Mouse (Mus musculus) ovary, postnatal 36 days (tissue): ENCODE data around the gene Prkcg.

Experiments
- DNase-seq: peaks from one replicate; pipeline ENCODE4 v3.0.0; 2022; ENCODE audit warnings: low spot score, mixed read lengths

Gene Prkcg

GRCm38 (mm10) chr7:3365547-3366279 is 76.7 kb downstream of the Prkcg start:
- DNase-seq = no peak

- DNase-seq = no peak
Observed at GRCm38 (mm10) chr7:3366705-3367516, 77.9 kb downstream of the Prkcg start.

DNA sequence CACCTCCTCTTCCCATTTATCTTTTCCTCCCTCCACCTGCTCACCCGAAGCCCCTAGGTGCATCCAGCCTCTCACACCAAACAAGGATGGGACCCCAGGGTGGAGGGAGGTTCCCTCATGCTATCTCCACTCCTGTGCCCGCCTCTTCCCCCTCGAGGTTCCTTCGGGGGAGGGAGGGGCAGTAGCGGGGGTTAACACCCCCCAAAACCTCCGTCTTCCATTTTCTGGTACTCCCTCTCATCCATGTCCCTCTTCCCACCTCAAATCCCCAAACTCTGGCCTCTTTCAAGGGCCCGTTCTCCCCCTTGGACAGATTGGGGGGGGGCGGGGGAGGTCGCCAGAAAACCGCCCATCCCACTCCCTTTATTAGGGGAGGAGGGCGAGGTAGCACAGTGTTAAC is 78.6 kb downstream of the Prkcg start:
- DNase-seq = no peak

GRCm38 (mm10) chr7:3368311-3368710 is 79.3 kb downstream of the Prkcg start:
- no peak for DNase-seq

GRCm38 (mm10) chr7:3369189-3369588 is 80.2 kb downstream of the Prkcg start:
- no peak for DNase-seq

DNA sequence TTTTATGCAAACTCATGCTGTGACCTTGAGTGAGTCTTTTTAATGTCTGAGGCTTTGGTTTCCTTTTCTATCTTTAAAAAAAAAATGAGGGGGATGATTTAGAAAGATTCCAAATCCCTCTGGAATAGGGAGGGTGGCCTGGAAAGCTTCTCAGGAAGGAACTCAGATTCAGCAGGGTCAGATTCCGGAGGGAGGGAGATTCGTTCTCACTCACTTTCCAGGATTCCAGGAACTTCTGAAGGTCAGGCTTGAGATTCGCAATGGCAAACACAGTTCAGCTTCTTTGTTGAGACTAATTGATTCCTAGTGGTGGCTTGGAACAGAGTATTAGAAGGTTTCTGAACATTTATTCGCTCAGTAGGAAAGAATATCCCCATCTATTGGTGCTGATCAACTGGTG is 81.4 kb downstream of the Prkcg start:
- DNase-seq = no peak

DNA sequence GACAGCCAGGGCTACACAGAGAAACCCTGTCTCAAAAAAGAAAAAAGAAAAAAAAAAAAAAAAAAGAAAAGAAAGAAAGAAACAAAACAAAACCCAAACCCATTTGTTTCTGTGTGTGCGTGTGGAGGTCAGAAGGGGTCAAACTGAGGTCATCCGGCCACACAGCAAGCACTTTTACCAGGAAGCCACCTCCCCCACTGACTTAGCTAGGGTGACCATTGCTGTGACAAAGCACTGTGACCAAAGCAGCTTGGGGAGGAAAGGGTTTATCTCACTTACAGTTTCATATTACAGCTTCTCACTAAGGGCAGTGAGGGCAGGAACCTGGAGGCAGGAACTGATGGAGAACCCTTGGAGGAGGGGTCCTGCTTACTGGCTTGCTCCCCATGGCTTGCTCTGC is 83.4 kb downstream of the Prkcg start:
- no peak for DNase-seq

DNA sequence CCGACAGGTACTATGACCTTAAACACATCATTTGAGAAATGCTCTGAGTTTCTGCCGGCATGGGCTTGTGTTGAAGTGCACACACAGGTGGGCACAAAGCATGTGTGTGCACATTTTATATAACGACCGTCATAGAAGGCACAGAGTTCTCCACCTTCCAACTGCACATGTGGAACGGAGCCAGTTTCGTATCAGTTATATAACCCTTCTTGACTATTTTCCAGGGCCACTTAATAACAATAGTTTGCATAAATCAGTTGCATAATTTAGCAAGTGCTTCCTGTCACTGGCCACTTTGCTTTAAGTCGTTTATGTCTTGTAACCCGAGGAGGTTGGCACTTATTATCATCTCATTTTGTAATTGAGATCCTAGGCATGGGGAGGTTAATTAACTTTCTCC is 84.8 kb downstream of the Prkcg start:
- no peak for DNase-seq

DNA sequence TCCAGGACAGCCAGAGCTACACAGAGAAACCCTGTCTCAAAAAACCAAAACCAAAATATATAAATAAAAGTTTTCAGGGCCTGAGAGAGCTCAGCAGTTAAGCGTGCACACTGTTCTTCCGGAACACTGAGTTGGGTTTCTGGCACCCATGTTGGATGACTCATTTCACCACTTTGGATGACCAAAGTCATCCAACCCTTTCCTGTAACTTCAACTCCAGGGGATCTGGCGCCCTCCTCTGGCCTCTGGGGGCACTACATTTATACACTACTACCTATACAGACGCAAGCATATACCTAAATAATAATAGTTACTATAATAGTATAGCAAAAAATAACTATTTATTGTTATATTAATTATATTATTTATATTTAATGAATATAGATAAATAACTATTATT is 87.9 kb downstream of the Prkcg start:
- DNase-seq = peak; percentile 38
